Mouse (Mus musculus): Measurements from ENCODE around the gene Pip5k1b. TPM values are rescaled to one million over a fixed set of nuclear protein-coding genes. Genes with fewer than 3 reads are reported as not detected.

Gene Pip5k1b
- polyA plus RNA-seq (2014; fragmentation: Nextera tagmentation; extraction: Ambion mirVana): 10.5 and 10.9 TPM in 2 replicates

GRCm38 (mm10) chr19:24555466-24555903 is at the start of gene Pip5k1b:
Pip5k1b (minus strand) TSS chr19:24555872.
- peak within 1 kb of the TSS; percentile 93 for H3K9ac ChIP-seq (ENCODE audit: low read length)
- H3K4me1 ChIP-seq (ENCODE audit: control insufficient read depth in 2 of 2, insufficient read depth in 2 of 2, low read length in 2 of 2): peaks cover 10 to 34% of the 10 kb centered on the region in 2 experiments
- peak within 1 kb of the TSS; percentile 77 for H3K4me2 ChIP-seq (ENCODE audit: low read length)
- ATAC-seq (ENCODE audit: insufficient number of reproducible peaks, insufficient read depth, low FRiP score, low read depth): peak; percentile 55
- no peaks in the 10 kb centered on the region for H3K27me3 ChIP-seq (ENCODE audit: control insufficient read depth, insufficient read depth, low read length)
- H3K36me3 ChIP-seq (ENCODE audit: control insufficient read depth, insufficient read depth, low read length): no peaks in the 10 kb centered on the region
- no peaks in the 10 kb centered on the region for H3K9me3 ChIP-seq (ENCODE audit: control insufficient read depth, low read length)
- H3K27ac ChIP-seq (replicated peaks in 1 of 2; ENCODE audit: control insufficient read depth in 1 of 2, insufficient read depth in 1 of 2, low read depth in 2 of 2, low read length in 2 of 2): peak within 1 kb of the TSS; percentile 75 to 92
- under 1% methylated on average over 39 of the region's 39 CpGs for WGBS
- H3K4me3 ChIP-seq (ENCODE audit: control insufficient read depth in 1 of 2, insufficient read depth in 1 of 2, low read depth in 1 of 2, low read length in 2 of 2): peak within 1 kb of the TSS; percentile 72 to 90

DNA sequence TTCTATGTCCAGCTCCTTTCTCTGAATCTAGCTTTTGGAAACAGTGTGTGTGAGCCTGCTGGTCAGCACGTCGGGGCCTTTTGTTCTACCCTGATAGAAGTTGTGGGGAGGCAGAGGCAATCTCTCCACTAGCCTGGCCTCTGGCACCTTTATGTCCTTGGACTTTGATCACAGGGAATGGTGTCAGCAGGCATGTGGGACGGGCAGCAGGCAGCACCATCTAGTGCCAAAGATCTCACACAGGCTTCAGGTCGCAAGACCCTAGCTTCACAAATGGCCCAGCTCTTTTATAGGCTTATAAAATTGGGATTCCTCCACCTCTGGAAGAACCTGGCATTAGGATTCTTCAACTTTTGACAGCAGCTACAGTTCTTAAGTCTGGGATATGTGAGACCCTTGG is 48.4 kb upstream of the Pip5k1b start:
- ATAC-seq (ENCODE audit: insufficient number of reproducible peaks, insufficient read depth, low FRiP score, low read depth): no peak
- 67% methylated on average over 4 of the region's 4 CpGs for WGBS

DNA sequence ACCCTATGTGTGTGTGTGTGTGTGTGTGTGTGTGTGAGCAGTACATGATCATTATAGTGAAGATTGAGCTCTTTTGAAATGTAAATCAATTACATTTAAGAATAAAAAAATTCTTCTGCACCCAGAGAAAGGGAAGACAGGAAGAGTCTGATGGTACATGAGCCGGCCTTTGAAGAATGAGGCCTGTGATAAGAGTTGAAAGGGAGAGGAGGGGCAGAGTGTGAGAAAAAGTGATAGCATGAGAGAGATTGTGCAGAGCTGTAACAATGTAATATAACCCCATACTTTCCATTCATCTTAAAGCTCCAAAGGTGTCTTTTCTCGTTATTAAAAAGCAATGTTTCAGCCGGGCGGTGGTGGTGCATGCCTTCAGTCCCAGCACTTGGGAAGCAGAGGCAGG is 47.8 kb upstream of the Pip5k1b start:
- Histone ChIP-seq H3K4me2 (ENCODE audit: low read length) (no peak overlapping the region), H3K9me3 (ENCODE audit: control insufficient read depth, low read length) (no peaks in the 10 kb centered on the region), H3K4me3 (ENCODE audit: control insufficient read depth in 1 of 2, insufficient read depth in 1 of 2, low read depth in 1 of 2, low read length in 2 of 2) (no peak overlapping the region), H3K27ac (replicated peaks in 1 of 2; ENCODE audit: control insufficient read depth in 1 of 2, insufficient read depth in 1 of 2, low read depth in 2 of 2, low read length in 2 of 2) (no peak overlapping the region), H3K36me3 (ENCODE audit: control insufficient read depth, insufficient read depth, low read length) (no peaks in the 10 kb centered on the region), H3K9ac (ENCODE audit: low read length) (no peak overlapping the region), H3K27me3 (ENCODE audit: control insufficient read depth, insufficient read depth, low read length) (no peaks in the 10 kb centered on the region), H3K4me1 (ENCODE audit: control insufficient read depth in 2 of 2, insufficient read depth in 2 of 2, low read length in 2 of 2) (no peaks in the 10 kb centered on the region)
- 55% methylated on average over 4 of the region's 4 CpGs for WGBS
- no peak for ATAC-seq (ENCODE audit: insufficient number of reproducible peaks, insufficient read depth, low FRiP score, low read depth)

More for the DNA sequence above, 48.4 kb upstream of the Pip5k1b start:
- H3K27me3 ChIP-seq (ENCODE audit: control insufficient read depth, insufficient read depth, low read length): no peaks in the 10 kb centered on the region
- no peaks in the 10 kb centered on the region for H3K4me1 ChIP-seq (ENCODE audit: control insufficient read depth in 2 of 2, insufficient read depth in 2 of 2, low read length in 2 of 2)
- H3K36me3 ChIP-seq (ENCODE audit: control insufficient read depth, insufficient read depth, low read length): no peaks in the 10 kb centered on the region
- H3K27ac ChIP-seq (replicated peaks in 1 of 2; ENCODE audit: control insufficient read depth in 1 of 2, insufficient read depth in 1 of 2, low read depth in 2 of 2, low read length in 2 of 2): no peak overlapping the region
- no peaks in the 10 kb centered on the region for H3K9me3 ChIP-seq (ENCODE audit: control insufficient read depth, low read length)
- no peak overlapping the region for H3K9ac ChIP-seq (ENCODE audit: low read length)
- H3K4me2 ChIP-seq (ENCODE audit: low read length): no peak overlapping the region
- no peak overlapping the region for H3K4me3 ChIP-seq (ENCODE audit: control insufficient read depth in 1 of 2, insufficient read depth in 1 of 2, low read depth in 1 of 2, low read length in 2 of 2)

DNA sequence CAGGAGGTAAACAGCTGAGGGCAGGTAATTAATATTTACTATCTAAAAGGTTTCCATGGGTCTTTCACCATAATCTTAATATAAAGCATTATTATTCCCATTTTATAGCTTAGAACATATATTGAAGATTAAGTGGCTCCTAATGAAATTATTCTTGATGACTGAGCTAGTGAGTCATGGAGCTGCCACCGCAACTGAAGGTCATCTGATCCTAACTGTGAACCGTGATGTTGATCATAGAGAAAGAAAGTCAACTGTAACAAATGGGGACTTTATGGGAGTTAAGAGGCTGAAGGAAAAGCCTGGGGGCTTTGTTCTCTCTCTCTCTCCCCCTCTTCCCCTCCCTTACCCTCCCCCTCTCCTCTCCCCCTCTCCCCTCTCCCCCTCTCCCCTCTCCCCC is 31.1 kb upstream of the Pip5k1b start:
- 44% methylated on average over 2 of the region's 2 CpGs for WGBS
- ATAC-seq (ENCODE audit: insufficient number of reproducible peaks, insufficient read depth, low FRiP score, low read depth): no peak
- Histone ChIP-seq H3K9ac (ENCODE audit: low read length) (no peak overlapping the region), H3K9me3 (ENCODE audit: control insufficient read depth, low read length) (no peaks in the 10 kb centered on the region), H3K27me3 (ENCODE audit: control insufficient read depth, insufficient read depth, low read length) (no peaks in the 10 kb centered on the region), H3K4me2 (ENCODE audit: low read length) (no peak overlapping the region), H3K4me3 (ENCODE audit: control insufficient read depth in 1 of 2, insufficient read depth in 1 of 2, low read depth in 1 of 2, low read length in 2 of 2) (no peak overlapping the region), H3K4me1 (ENCODE audit: control insufficient read depth in 2 of 2, insufficient read depth in 2 of 2, low read length in 2 of 2) (no peaks in the 10 kb centered on the region; a peak in 1 of 4 replicates), H3K27ac (replicated peaks in 1 of 2; ENCODE audit: control insufficient read depth in 1 of 2, insufficient read depth in 1 of 2, low read depth in 2 of 2, low read length in 2 of 2) (no peak overlapping the region), H3K36me3 (ENCODE audit: control insufficient read depth, insufficient read depth, low read length) (no peaks in the 10 kb centered on the region)

DNA sequence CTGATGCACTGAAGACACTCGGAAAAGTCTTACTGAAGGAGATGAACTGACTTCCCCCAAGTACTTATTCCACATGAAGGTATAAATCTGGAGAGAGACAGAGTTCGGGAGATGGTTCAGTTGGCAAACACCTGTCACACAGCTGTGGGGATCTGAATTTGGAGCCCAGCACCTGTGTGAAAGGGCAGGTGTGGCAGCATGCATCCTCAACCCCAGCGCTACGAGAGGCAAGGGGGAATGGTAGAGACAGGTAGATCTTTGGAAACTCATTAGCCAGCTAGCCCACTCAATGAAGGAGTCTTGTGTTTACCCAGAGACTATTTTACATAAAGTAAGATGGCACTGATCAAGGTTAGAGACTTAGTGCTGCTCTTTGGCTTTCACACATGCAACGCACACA is 29.5 kb upstream of the Pip5k1b start:
- WGBS: 94% methylated on average over 5 of the region's 5 CpGs
- H3K27ac ChIP-seq (replicated peaks in 1 of 2; ENCODE audit: control insufficient read depth in 1 of 2, insufficient read depth in 1 of 2, low read depth in 2 of 2, low read length in 2 of 2): no peak overlapping the region
- no peak overlapping the region for H3K4me2 ChIP-seq (ENCODE audit: low read length)
- no peaks in the 10 kb centered on the region for H3K27me3 ChIP-seq (ENCODE audit: control insufficient read depth, insufficient read depth, low read length)
- no peaks in the 10 kb centered on the region for H3K36me3 ChIP-seq (ENCODE audit: control insufficient read depth, insufficient read depth, low read length)
- no peaks in the 10 kb centered on the region for H3K9me3 ChIP-seq (ENCODE audit: control insufficient read depth, low read length)
- no peak for ATAC-seq (ENCODE audit: insufficient number of reproducible peaks, insufficient read depth, low FRiP score, low read depth)
- H3K4me3 ChIP-seq (ENCODE audit: control insufficient read depth in 1 of 2, insufficient read depth in 1 of 2, low read depth in 1 of 2, low read length in 2 of 2): no peak overlapping the region
- no peak overlapping the region for H3K9ac ChIP-seq (ENCODE audit: low read length)
- H3K4me1 ChIP-seq (ENCODE audit: control insufficient read depth in 2 of 2, insufficient read depth in 2 of 2, low read length in 2 of 2): no peaks in the 10 kb centered on the region; a peak in 1 of 4 replicates

GRCm38 (mm10) chr19:24583956-24584355 is 28.3 kb upstream of the Pip5k1b start:
- no peak for ATAC-seq (ENCODE audit: insufficient number of reproducible peaks, insufficient read depth, low FRiP score, low read depth)
- WGBS: 76% methylated on average over 8 of the region's 8 CpGs

GRCm38 (mm10) chr19:24576125-24576524 is 20.5 kb upstream of the Pip5k1b start:
- Histone ChIP-seq H3K9me3 (ENCODE audit: control insufficient read depth, low read length) (no peaks in the 10 kb centered on the region), H3K4me1 (ENCODE audit: control insufficient read depth in 2 of 2, insufficient read depth in 2 of 2, low read length in 2 of 2) (peaks cover 5 to 9% of the 10 kb centered on the region in 2 experiments; a peak in 3 of 4 replicates), H3K4me3 (ENCODE audit: control insufficient read depth in 1 of 2, insufficient read depth in 1 of 2, low read depth in 1 of 2, low read length in 2 of 2) (no peak overlapping the region), H3K36me3 (ENCODE audit: control insufficient read depth, insufficient read depth, low read length) (no peaks in the 10 kb centered on the region), H3K9ac (ENCODE audit: low read length) (no peak overlapping the region), H3K27ac (replicated peaks in 1 of 2; ENCODE audit: control insufficient read depth in 1 of 2, insufficient read depth in 1 of 2, low read depth in 2 of 2, low read length in 2 of 2) (no peak overlapping the region), H3K4me2 (ENCODE audit: low read length) (no peak overlapping the region), H3K27me3 (ENCODE audit: control insufficient read depth, insufficient read depth, low read length) (no peaks in the 10 kb centered on the region)
- no peak for ATAC-seq (ENCODE audit: insufficient number of reproducible peaks, insufficient read depth, low FRiP score, low read depth)
- 92% methylated on average over 13 of the region's 13 CpGs for WGBS

More at GRCm38 (mm10) chr19:24583956-24584355, 28.3 kb upstream of the Pip5k1b start:
- Histone ChIP-seq H3K4me3 (ENCODE audit: control insufficient read depth in 1 of 2, insufficient read depth in 1 of 2, low read depth in 1 of 2, low read length in 2 of 2) (no peak overlapping the region), H3K9me3 (ENCODE audit: control insufficient read depth, low read length) (no peaks in the 10 kb centered on the region), H3K27me3 (ENCODE audit: control insufficient read depth, insufficient read depth, low read length) (no peaks in the 10 kb centered on the region), H3K4me1 (ENCODE audit: control insufficient read depth in 2 of 2, insufficient read depth in 2 of 2, low read length in 2 of 2) (no peaks in the 10 kb centered on the region; a peak in 1 of 4 replicates), H3K27ac (replicated peaks in 1 of 2; ENCODE audit: control insufficient read depth in 1 of 2, insufficient read depth in 1 of 2, low read depth in 2 of 2, low read length in 2 of 2) (no peak overlapping the region), H3K36me3 (ENCODE audit: control insufficient read depth, insufficient read depth, low read length) (no peaks in the 10 kb centered on the region), H3K4me2 (ENCODE audit: low read length) (no peak overlapping the region), H3K9ac (ENCODE audit: low read length) (no peak overlapping the region)

DNA sequence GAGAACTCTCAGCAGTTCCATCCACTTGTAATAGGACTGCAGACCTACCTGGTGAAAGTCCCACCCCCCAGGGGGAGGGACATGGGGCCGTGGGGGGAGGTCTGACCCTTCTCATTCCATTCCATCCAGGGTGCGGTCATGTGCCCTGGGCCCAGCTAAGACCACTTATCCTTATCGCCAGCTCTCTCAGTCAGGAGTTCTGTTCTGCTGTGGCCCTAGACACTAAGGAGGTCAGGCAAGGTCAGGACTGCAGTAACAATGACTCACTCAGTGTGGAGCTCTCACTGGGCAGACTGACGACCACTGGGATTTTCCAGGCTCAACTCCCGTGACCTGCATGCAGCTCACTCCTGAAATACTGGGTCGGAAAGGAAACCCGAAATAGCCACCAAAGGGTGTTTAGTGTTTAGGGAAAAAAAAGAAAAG is 16.1 kb upstream of the Pip5k1b start:
- WGBS: 9% methylated on average over 7 of the region's 7 CpGs
- no peaks in the 10 kb centered on the region for H3K27me3 ChIP-seq (ENCODE audit: control insufficient read depth, insufficient read depth, low read length)
- no peaks in the 10 kb centered on the region for H3K9me3 ChIP-seq (ENCODE audit: control insufficient read depth, low read length)
- H3K4me2 ChIP-seq (ENCODE audit: low read length): no peak overlapping the region
- no peaks in the 10 kb centered on the region for H3K36me3 ChIP-seq (ENCODE audit: control insufficient read depth, insufficient read depth, low read length)
- H3K4me3 ChIP-seq (ENCODE audit: control insufficient read depth in 1 of 2, insufficient read depth in 1 of 2, low read depth in 1 of 2, low read length in 2 of 2): no peak overlapping the region
- H3K27ac ChIP-seq (replicated peaks in 1 of 2; ENCODE audit: control insufficient read depth in 1 of 2, insufficient read depth in 1 of 2, low read depth in 2 of 2, low read length in 2 of 2): peak overlapping the region; percentile 8 to 49; a peak in 2 of 4 replicates
- no peak overlapping the region for H3K9ac ChIP-seq (ENCODE audit: low read length)
- ATAC-seq (ENCODE audit: insufficient number of reproducible peaks, insufficient read depth, low FRiP score, low read depth): peak; percentile 88
- H3K4me1 ChIP-seq (ENCODE audit: control insufficient read depth in 2 of 2, insufficient read depth in 2 of 2, low read length in 2 of 2): peaks cover 5 to 9% of the 10 kb centered on the region in 2 experiments; a peak in 3 of 4 replicates

All from heart, embryonic 14.5 days (tissue).